Mouse (Mus musculus) lung, postnatal 0 days (tissue): Measurements from ENCODE around the gene Lcp1.

Experiments
- CTCF ChIP-seq: IDR thresholded peaks from 2 replicates; pipeline ENCODE4 v1.5.1; 2016; ENCODE audit warnings: antibody characterized with exemption, mild to moderate bottlenecking
- EP300 ChIP-seq: IDR thresholded peaks from 2 replicates; pipeline ENCODE4 v1.6.1; 2016; ENCODE audit warnings: antibody characterized with exemption, mild to moderate bottlenecking, control low read depth

DNA sequence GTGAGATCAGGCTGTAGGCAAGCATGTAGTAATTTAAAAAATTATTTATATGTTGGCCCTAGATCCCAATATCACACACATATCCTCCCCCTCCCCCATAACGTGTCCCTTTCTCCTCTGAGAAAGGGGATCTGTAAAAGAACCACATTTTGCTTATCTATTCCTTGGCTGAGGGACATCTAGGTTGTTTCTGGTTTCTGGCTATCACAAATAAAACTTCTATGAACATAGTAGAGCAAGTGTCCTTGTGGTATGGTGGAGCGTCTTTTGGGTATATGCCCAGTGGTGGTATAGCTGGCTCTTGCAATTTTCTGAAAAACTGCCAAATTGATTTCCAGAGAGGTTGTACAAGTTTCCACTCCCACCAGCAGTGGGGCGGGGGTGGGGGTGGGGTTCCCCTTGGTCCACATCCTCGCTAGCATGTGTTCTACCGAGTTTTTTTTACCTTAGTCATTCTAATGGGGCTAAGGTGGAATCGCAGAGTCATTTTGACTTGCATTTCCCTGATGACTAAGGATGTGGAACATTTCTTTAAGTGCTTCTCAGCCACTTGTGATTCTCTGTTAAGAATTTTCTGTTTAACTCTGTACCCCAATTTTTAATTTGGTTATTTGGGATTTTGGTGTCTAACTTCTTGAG lies 107.3 kb downstream of the Lcp1 start:
- TF ChIP-seq CTCF (no peak), EP300 (no peak)
